Mouse (Mus musculus): Measurements from ENCODE around the gene Kalrn.

Kalrn gene

GRCm38 (mm10) chr16:34167042-34167441 is 406.3 kb downstream of the Kalrn start:
- no peak for DNase-seq

DNA sequence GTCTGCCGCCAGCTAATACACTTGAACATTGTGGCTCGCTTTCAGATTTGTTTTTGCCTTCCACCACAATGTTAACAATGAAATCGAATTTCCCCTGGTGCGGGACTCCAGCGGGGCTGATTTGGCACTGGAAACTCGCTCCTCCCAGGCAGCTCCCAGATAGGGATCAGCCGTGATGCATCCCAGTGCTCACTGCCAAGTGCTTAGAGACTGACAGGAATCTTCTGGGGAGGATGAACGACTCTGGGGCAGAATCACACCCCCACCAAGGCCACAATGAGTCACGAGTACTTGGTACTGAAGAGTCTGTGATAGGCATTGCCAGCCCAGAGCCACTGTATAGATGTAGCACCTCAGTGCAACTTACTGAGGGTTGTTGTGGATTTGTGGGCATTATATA is 410.2 kb downstream of the Kalrn start:
- DNase-seq = no peak

DNA sequence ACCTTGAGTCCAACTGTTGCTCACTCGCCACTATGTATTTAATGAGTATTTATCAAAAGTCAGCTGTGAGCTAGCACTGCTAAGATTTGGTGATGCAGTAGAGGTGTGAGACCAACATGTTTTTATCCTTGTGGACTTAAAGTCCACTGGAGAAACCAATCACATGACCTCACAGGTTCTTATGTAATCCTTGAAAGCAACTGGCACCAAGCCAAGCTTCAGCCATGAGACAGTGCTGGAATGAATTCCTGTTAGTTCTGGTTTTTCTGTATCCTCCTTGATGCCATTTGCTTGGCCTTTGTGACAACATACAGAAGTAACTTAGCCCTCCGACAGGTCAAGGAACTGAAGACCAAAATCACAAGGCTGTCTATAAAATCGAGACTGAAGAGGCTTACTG is 413.8 kb downstream of the Kalrn start:
- DNase-seq = peak; percentile 12 to 14

GRCm38 (mm10) chr16:34157386-34158135 is 415.8 kb downstream of the Kalrn start:
- no peak for DNase-seq

DNA sequence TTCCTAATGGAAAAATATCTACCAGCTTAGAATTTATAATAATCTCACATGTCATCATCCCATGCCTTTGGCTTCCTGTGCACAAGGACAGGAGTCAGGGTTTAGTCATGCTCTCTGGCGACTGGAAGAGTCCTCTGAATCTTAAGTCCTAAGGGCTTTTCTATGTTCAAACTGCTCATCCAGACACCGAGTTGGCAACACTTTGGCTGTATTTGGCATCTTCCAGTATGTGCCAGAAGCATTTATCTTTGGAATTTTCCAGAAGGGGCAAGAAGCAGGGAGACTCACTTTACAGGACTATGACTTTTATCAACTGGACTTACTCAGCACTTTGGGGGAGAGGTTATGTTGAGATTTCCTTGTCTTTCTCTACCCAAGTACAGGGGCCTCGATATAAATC is 417.6 kb downstream of the Kalrn start:
- DNase-seq = no peak

DNA sequence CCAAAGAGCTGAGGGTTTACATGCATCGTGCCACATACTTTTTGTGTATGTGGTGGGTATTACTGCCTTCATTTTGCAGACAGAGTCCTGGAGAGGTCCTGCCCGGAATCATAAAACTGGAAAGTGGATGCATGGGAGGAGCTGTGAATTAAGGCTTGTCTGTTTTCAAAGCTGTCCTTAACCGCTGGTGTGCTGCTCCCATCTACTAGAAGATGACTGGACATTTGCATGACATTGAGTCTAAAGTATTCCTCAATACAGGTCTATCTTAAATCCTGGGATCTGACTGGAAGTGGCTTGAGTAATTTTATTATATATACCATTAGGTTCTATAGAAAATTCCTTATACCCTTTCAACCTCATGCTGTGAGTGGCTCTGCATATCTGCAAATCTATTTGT is 418.4 kb downstream of the Kalrn start:
- DNase-seq = no peak

GRCm38 (mm10) chr16:34151528-34152071 is 421.7 kb downstream of the Kalrn start:
- no peak for DNase-seq

DNA sequence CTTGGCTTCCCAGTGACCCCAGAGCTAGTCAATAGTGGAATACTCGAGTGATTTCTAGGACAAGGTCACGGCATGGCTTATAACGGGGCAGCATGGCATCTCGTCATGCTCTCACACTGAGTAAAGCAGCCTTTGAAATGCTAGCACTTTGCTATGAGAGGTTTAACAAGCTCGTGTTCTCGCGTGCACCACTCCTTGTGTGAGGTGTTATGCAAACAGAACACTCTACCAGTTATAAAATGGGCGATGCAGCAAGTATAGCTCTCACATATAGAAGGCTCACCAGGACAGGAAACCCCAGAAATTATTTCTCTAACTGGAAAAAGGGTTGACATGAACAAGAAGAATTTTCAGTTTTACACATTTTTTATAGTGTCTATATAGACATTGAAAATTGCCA is 431.7 kb downstream of the Kalrn start:
- no peak for DNase-seq

DNA sequence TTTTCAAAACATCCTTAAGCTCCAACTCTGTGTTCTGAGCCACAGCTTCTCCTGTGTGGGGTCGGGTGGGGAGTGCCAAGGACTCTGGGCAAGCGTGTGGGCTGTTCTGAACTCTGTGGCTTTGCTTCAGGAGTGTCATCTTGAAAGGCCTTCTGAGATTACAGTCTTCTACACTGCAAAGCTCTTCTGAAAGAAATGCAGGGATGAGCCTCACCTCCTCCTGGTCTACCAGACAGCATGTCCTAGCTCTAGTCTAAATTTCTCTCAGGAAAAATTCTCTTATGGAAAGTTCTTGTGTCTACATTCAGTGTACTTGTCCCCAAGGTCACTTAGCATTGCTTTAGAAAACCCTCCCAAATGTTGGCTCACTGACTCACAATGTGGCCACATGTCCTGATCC is 438.3 kb downstream of the Kalrn start:
- DNase-seq = no peak

DNA sequence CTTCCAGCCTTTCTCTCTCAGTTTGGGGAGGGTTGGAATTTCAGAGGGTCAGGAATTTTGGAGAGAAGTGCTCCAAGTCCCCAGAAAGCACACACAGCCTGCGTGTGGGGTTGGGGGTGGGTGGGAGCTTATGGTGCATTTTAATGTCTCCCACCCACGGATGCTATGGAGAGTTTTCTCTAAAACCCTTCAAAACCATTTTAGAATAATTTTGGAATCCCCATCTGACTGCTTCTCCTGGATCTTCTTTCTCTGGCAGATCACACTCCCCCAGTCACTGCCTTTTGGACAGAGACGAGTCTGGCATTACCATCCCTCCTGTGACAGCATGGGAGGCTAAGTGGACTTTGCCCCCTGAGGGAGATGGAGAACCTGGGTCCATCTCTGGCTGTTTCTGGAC is 438.7 kb downstream of the Kalrn start:
- DNase-seq = no peak

GRCm38 (mm10) chr16:34125595-34125994 is 447.7 kb downstream of the Kalrn start:
- peak; percentile 60 to 75 for DNase-seq

DNA sequence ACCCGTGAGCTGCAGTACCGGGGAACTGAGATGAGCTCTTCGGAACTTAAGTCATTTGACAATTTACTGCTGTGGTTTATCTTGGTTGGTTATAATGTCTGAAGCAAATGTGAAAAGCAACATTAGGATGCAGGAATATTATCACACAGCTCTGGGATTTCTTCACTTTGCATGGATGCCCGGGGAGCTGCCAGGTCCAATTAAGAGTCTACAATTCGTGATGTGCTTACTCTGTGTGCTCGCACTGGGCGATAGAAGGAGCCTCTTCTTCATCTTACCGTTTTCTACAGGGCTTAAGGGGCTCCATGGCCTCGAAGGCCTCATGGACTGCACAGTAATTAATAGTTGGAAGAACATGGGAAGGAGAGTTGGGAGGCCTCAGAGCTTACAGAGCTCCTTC is 450.8 kb downstream of the Kalrn start:
- no peak for DNase-seq

- DNase-seq = no peak
Measured at GRCm38 (mm10) chr16:34121288-34121687, 452.0 kb downstream of the Kalrn start.

GRCm38 (mm10) chr16:34120801-34121201 is 452.5 kb downstream of the Kalrn start:
- no peak for DNase-seq

GRCm38 (mm10) chr16:34119844-34120243 is 453.5 kb downstream of the Kalrn start:
- DNase-seq = no peak

DNA sequence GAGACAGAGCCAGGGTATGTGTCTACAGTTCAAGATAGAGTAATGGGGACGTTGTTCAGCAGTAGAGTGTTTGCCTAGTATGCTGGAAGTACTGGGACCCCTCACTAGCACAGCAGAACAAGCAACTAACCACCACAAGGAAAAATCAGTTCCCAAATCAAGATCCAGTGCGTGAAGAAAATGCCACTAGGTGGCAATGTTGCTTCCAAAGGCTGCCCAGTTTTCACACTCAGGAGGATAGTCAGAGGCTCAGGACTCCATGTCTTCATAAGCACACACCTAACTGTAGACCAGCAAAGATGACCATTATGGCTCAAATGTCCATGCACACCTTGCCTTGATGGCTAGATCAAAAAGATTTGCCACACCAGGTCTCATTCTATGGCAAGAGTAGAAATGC is 454.0 kb downstream of the Kalrn start:
- peak; percentile 26 to 34 for DNase-seq

DNA sequence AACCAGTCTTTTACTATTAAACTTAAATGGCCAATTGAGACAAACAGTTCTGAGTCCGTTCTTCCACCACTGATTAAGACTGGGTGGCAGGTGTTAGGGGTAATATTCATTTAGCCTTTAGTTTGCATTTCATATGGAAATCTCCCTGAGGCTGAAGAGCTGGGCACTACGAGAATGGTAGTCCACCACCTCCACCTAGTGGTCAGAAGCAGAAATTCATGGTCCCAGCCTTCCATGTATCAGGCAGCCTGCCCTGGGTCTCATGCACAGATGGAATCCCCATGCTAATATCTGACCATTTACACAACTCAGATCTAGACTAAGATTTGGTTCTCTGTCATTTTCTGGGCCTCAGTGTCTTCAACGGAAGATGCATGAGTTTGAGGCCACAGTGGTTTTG is 458.7 kb downstream of the Kalrn start:
- DNase-seq = peak; percentile 71 to 74

- DNase-seq = no peak
Measured at GRCm38 (mm10) chr16:34113150-34113549, 460.2 kb downstream of the Kalrn start.

- no peak for DNase-seq
Measured at GRCm38 (mm10) chr16:34112490-34112889, 460.8 kb downstream of the Kalrn start.

DNA sequence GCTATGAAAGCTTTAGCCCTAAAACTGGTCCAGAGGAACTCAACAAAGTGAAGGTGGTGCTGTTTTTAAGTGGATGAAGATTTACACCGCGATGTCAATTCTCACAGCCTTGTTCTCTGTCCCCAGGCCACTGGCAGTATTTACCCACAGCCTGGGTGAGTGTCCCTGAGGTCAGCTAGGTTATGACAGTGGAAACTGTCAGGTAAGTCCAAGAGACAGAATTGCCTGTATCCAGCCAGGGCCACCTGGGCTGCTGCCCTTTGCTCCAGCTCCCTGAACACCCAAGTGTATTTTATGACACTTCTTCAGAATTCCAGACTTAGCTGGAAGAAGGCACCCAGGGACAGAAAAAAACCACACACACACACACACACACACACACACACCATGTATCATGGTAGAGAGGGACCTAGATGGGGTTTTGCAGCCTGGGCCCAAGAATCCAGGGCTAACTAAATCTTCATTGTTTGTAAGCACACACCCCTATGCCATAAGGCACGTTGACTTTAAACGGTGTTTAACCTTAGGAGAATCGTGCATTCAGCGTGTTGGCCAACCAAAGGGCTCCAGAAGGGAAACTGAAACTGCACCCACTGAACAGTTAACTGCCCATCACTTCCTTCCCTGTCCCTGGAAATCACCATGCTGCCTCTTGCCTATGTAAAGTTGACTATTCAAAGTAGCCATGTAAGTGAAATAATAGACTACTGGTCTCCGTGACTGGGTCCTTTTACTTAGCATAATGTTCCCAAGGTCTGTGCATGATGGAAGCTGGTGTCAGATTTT is 462.3 kb downstream of the Kalrn start:
- DNase-seq = no peak

- no peak for DNase-seq
Measured at GRCm38 (mm10) chr16:34104427-34104826, 468.9 kb downstream of the Kalrn start.

GRCm38 (mm10) chr16:34102742-34103141 is 470.6 kb downstream of the Kalrn start:
- DNase-seq = peak; percentile 18 to 26

GRCm38 (mm10) chr16:34099795-34100194 is 473.5 kb downstream of the Kalrn start:
- DNase-seq = no peak

GRCm38 (mm10) chr16:34095548-34096141 is 477.7 kb downstream of the Kalrn start:
- peak in 1 of 2 experiments; percentile 14 for DNase-seq
